Mouse (Mus musculus) thymus, postnatal 14 days (tissue): ENCODE data around the gene Lpcat2.

Source experiments
- DNase-seq: peaks from one replicate; pipeline ENCODE4 v3.0.0; 2021

The Lpcat2 gene

DNA sequence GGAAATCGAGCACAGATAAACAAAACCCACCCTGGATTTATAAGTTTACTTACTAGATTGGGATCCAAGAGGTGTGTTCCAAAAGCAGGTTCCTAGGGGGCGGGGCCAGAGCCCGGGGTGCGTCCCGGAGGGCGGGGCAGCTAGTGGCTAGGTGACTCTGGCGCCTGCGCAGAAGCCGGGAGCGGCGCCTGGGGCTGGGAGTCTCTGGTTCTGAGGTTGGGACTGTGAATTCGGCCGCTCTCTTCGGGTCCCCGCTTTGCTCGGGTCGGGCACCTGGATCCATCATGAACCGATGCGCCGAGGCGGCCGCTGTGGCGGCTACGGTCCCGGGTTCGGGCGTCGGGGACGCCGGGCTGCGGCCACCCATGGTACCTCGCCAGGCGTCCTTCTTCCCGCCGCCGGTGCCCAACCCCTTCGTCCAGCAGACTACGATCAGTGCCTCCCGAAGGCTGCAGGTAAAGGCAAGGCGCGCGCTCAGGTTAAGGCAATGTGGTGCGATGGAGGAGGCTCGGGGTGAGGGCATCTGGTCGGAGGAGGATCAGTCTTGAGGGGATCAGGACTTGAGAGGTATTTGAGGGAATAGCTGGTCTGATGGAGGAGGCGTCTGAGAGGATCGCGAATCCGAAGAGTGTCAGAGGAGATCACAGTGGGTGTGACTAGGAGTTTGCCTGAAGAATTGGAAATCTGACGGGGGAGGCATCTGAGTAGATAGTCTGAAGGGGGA is at the start of gene Lpcat2:
Lpcat2 (plus strand) TSS at position 169 of the 724 bp plus-strand sequence.
- DNase-seq, result peak; percentile 46

DNA sequence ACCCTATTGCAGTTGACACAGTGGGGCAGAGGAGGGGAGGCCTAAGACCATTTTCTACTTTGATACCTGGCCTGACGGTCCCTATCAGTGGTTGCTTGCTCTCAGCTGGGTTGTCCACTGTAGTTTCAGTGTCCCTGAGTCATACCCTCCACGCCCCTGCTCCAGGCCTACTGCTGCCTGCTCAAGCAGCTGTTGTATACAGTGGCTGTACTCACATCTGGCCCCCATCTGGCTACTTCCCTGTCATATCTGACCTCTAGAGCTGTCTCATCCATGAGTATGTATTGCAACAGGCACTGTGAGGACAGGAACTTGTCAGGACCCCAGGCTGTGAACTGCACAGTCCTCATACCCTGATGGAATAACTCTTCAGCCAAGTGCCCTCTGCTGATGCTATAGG is 42.4 kb upstream of the Lpcat2 start:
- no peak for DNase-seq

DNA sequence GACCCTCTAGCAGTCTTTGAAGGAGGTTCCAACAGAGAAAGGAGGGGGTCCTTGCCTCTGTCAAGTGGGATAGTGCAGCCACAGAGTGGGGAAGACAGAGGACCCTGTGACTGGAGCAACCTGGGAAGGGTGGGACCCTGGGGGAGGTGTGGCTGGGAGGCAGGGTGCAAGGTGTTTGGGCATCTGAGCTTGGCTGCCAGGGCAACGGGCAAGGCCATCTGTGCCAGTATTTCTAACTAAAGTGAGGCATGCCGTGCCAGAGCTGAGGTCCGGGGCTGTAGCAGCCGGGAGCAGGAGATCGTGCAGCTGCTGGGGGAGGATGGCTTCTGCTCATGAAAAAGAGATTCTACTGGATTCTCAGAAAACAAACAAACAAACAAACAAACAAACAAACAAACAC is 39.5 kb upstream of the Lpcat2 start:
- DNase-seq, result no peak

DNA sequence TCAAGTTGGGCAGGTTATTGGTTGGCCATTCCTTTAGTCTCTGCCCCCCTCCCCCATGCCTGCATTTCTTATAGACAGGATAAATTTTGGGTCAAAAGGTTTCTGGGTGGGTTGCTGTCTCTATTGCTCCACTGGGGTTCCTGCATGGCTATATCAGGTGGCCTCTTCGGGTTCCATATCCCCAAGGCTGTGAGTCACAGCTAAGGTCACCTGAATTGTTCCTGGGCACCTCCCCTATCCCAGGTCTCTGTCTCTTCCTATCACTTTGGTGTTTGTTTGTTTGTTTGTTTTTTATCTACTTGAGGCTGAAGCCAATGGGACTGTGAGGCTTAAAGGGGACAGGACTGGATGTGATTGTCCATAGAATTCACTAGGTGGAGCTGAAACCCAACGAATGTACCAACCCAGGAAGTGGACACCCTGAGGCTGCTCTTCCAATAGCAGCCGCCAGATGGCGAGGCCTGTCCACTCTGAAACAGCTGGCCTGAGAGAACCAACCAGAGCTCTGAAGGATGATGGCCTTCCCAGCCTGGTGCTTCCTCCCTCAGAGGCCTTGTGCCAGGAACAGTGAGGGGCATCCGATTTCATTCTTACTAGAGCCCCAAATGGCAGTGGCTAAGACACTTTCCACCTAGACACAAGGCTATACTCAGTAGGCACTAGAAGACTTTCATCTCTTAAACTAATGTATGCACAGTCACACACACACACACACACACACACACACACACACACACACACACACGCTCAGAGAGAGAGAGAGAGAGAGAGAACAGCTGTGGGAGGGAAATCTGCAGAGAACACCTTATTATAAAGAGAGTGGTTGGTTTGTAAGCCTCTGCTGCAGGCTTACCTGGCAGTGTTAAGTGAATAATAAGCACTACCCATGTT is 37.0 kb upstream of the Lpcat2 start:
- peak; percentile 43 for DNase-seq

DNA sequence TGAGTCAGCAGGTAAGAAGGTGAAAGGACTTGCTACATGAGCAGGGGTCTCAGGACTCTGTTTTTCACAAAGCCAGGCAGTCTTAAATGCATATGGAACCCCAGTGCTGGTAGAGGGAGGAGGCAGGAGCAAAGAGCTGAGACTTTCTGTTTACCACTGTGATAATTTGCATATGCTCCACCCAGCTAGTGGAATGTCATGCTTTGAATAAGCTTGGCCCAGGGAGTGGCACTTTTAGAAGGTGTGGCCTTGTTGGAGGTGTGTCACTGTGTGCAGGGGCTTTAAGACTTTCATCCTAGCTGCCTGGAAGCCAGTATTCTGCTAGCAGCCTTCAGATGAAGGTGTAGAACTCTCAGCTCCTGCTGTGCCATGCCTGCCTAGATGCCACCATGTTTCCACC is 34.0 kb upstream of the Lpcat2 start:
- DNase-seq, result no peak

DNA sequence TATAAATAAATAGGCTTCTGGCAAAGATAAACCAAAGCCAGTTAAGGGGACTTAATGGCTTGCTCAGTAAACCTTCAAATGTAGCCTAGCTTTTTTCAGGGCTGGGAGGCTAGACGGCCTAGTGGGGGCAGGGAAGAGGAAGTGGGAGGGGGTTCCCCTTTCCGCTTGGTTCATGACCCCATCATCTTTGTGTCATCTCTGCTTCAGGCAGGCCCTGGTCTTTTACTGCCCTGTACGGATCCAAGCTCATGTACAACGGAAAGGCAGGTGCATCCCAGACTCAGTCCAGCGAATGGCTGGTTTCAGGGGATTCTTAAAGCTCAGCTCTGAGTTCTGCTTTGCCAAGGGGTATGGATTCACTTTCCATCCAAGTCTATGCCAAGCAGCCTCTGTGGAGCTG is 32.8 kb upstream of the Lpcat2 start:
- no peak for DNase-seq

DNA sequence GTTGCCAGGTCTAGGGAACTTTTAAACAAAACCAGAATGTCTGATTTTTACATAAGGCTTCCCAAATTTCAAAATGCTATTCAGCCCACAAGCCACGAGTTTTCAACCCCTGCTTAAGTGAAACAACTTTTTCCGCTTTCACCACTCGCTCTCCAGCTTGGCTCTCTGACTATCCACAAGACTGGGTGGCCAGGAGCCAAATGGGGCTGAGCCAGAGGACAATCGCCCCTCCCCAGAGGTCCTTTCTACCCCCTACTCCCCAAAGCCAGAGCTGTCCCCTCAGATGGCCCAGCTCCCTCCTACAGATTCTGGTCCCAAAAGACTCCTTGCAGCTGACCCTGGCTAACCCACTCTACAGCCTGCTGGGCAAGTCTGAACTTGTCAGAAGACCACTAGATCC is 29.1 kb upstream of the Lpcat2 start:
- no peak for DNase-seq

DNA sequence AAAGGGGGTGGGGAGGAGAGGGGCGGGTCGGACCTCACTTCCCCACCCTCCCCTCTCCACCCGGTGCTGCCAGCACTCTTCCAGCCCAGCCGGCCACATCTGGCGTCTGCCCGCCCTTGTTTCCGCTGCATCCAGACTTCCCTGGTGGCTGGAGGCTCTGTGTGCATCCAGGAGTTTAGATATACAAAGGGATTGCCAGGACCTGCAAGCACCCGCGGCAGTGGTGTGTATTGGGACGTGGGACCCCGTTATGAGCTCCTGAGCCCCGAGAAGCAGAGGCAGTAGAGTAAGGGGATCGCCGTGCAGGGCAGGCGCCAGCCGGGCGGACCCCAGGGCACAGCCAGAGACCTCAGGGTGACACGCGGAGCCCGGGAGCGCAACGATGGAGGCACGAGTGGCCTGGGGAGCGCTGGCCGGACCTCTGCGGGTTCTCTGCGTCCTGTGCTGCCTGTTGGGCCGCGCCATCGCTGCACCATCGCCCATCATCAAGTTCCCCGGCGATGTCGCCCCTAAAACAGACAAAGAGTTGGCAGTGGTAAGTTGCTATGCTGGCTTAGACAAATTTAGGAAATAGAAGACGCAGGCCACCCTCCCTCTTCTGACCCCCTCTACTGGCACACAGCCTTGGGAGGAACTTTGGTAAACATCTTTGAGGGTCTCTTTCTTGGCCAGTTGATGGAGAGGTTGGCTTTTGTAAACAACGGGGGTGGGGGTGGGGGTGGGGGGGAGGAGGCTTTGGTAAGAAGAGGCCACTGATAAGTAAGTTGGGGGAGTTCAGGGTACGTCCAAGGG is 27.7 kb upstream of the Lpcat2 start, which contains the start of gene Mmp2:
Mmp2 (plus strand) TSS at position 49 of the 792 bp plus-strand sequence.
- DNase-seq, result no peak

DNA sequence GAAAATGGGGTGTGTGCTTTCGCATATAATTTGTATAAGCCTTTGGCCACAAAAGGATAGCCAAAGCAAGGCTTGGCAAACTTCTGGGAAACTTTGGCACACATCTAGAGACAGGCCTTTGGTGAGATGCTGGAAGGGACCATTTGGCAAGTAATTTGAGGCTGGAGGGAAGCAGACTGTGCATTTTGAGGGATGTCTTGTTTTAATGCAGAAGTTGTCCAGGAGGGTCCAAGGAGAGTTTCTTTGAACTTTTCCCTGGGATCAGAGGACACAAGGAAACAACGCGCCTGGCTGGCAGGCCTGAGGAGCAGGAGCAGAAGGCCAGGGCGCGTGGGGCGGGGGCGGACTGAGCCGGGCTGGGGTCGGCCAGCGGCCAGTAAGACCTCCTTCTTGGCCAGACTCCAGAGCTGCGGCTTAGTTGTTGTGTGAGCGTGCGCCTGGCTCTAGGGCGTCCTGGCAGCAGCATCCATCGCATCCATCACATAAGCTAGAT is 26.8 kb upstream of the Lpcat2 start:
- no peak for DNase-seq

DNA sequence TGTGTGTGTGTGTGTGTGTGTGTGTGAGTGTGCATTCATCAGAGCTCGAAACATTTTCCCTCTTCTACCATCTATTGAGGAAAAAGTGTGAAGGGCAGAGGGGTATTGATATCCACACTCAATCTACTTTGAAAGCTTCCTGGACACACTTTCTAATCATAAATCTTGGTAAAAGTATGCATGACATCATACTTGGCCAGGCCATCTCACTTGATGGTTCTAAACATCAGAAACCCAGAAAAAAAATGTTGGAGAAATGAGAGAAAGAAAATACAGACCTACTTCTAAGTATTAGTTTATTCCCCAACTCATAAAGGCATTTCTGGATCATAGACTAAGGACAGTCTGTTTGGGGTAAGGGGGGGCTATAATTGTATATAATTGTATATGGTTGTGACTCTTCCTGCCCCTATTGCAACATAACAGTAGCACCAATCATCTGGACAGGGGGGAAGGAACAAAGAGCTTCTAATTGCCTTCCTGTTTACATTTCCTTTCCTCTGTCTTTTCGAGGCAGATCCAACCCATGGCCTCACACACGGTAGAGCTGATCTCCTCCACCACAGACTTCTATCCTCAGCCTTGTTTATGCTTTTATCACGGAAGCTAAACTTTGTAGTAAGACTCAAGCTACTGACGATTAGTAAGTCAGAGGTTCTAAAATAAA is 20.9 kb upstream of the Lpcat2 start:
- no peak for DNase-seq

DNA sequence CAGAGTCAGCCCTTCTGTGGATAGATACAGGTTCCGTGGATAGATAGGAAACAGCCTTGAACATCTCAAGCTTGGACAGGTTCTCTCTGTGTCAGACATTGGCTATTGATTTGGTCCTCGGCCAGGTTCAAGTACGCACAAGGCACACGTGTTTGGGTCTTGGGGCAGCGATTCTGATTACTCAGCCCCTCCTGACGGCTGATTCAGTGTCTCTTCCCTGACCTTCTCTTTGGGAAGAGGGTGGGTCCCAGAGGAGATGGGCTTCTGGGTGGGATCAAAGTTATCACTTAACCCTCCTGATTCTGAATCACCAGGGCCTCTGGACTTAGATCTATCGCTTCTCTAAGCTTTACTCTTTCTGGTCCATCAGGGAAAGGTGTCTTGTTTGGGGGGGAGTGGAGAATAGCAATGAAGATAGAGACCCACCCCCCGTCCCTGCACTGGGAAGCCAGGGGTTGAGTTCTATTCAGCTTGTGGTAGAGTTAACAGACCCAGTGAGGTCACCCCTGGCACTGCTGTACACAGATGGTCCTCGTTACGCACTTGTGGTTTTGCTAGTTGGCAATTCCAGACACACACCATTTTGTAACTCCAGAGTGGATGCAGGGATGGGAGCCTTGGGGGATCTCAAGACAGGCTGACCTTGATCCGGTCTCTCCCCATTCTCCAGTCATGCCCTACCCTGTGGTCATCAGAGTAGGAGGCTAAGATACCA is 20.2 kb upstream of the Lpcat2 start:
- DNase-seq, result no peak

DNA sequence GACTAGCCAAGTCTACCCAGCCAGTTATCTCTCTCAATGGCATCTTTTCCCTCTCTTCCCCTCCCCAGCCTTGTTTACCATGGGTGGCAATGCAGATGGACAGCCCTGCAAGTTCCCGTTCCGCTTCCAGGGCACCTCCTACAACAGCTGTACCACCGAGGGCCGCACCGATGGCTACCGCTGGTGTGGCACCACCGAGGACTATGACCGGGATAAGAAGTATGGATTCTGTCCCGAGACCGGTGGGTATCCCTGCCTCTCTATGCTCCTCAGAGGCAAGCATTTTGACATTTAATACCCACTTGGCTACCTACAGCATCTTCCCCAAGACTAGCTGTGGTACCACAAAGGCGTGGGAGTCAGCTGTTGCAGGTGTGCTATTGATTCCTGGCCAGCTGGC is 19.2 kb upstream of the Lpcat2 start:
- no peak for DNase-seq

DNA sequence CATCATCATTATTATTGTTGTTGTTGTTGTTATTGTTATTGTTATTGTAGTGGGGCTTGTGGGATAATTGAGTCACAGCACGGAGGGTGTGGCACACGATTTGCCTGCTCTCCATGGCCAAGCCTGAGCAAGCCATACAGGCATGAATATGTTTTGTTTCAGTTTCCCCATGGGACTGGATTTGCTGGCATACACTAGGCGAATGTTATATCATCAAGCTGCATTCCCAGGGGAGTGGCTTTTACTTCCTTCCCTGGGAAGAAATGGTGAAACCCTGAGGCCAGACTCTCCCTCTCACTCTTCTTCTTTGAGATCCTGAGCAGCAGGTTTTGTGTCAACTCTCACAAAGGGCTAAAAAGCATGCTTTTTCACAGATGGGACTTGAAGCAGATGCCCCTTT is 16.5 kb upstream of the Lpcat2 start:
- no peak for DNase-seq

DNA sequence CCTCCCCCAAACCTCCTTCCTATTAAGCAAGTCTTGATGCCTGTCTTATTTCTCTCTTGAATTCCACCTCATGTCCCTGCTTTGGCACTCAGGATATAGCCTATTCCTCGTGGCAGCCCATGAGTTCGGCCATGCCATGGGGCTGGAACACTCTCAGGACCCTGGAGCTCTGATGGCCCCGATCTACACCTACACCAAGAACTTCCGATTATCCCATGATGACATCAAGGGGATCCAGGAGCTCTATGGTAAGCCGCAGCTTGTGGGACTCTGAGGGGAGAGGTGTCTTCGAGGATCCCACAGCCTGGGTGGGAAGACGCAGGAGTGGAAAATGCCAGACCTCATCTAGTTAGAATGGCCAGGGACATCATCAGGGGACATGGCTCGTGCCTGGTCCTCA is 16.0 kb upstream of the Lpcat2 start:
- no peak for DNase-seq

DNA sequence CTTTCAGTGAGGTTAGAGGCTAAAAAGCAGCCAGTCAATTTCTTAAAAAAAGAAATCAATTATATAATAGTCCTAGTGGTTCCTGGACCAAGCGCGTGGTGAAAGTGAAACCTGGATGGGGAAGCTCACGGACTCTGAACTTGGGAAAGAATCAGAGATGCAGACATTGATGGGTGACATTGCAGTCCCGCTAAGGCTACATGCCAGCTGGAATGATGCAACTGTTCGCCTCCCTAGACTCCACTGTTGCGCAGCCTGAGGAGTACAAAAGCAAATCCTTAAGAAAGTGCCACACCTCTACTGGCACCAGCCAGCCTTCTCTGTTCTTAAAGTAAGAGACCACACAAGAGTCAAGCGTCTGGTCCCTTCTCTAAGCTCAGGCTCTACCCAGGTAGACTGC is 15.3 kb upstream of the Lpcat2 start:
- no peak for DNase-seq

DNA sequence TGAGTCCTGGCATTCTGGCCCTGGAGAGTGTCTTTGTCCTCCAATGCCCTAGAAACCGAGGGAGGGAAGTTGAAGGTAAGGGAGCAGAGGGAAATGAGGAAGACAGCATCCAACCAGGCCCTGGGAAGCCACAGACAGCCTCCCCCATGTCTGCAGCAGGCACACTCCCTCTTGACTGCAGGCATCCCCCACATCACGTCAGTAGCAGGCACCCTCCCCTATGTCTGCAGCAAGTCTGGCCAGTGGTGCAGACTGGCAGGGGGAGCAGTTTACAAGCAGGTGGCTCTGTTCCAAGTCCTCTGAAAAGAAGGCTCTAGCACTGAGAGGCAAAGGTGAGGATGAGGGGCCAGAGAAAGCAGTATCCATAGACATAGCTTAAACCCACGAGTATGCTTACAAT is 8.5 kb upstream of the Lpcat2 start:
- no peak for DNase-seq

DNA sequence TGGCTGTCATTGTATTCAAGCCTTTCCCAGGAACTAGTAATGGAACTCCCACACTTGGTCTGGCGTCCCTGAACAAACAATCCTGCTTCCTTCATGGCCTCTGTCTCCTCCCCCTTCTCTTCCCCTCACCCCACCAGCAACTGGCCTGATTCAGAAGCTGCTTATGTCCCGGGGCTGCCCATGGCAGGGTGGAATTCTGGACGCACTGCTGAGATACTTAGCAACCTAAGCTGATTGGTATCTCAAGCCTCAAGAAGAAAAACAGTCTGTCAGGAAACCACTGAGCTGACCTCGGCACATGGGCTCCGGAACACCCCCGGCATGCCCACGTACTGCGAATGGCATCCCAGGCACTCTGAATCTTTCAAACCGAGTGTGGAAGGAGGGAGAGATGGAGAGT is 7.8 kb upstream of the Lpcat2 start:
- no peak for DNase-seq

DNA sequence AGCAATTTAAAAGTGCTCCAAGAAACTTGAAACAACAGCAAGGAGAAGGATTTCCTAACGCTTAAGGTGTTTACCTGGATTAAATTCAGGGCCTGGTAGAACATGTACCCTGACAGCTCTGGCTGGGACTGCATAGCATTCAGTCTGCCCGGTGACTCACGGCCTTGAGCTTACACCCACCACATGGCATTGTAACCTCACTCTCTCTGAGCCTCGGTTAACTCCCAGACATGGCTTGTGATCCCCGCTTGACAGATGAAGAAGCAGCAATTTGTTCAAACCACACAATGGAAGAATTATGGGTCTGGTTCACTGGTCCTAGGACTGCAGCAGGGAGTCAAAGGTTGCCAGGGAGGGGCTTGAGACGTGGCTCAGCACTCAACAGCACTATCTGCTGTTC is 5.9 kb upstream of the Lpcat2 start:
- DNase-seq, result no peak

DNA sequence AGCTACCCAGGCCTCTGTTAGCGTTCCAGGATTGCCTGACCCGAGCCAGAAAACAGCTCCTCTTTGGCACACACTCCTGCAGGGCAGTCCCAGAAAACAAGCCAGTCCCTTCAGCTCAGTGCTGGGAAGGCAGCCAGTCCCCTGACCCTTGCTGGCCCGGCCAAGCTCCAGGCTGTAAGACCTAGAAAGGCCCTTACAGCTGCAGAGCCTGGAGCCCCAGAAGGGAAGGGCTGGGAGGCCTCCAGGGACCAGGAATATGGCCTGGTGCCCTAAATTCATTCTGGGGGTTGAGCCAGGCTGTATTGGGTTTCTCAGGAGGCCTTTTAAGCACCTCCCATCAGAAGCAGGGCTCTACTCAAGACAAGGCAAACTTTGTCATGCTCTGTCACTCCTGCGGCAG is 4.9 kb upstream of the Lpcat2 start:
- DNase-seq, result no peak

DNA sequence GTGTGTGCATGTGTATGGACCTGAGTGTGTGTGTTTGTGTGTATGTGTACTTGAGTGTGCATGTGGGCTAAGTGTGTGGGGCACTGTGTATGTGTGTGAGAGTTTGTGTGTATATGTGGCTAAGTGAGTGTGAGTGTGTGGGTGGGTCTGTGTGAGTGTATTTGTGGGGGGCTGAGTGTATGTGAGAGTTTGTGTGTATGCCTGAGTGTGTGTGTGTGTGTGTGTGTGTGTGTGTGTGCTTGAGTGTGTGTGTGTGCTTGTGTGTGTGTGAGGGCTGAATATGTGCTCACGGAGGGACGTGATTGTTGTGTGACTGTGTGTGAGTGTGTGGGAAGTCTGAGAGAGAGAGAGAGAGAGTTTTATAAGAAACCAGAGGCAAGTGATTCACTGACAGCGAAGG is 3.8 kb upstream of the Lpcat2 start:
- DNase-seq, result no peak

DNA sequence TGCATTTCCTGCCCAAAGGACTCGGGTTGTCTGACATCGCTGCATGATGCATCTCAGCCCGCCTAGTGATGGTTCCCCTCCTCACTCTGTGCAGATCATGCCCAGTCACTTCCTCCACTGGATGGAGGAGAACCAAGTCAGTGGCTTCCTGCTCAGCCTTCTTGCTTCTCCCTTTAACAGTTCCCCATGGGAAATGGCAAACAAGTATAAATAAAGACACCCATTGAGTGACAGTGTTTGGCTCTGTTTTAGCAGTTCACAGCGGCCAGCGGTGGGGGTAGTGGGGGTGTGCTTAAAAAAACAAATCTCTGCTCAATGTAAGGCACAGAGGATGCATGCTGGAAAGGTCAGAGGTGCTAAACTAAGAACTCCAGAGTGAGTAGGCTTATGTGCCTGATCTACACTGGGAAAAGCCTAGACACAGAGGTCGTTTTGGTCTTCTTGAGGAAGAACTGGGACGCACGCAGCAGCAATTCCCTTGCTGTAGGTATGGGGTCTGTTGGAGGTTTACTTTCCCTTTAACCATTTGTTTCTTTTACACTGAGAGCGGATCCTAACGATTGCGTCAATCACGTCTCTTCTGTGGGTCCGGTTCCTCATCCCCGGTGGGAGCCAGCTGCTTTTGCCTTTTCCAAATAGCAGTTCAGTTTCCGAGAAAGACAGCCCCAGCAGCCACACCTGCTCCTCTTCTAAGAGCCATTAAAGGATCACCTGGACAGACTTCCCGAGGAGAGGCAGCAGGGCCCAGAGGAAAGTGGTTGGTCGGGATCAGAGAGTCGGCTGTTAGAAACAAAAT is 1.8 kb upstream of the Lpcat2 start:
- DNase-seq, result no peak
